Mouse (Mus musculus) testis, postnatal 14 days (tissue): ENCODE results near the gene Vmn1r135.
"Not testable (repeated sequence)": the region's sequence is repeated elsewhere in the genome, so short reads cannot be mapped to it uniquely, and the experiment has no call there.

ENCODE experiments used
- DNase-seq: peaks from one replicate; pipeline ENCODE4 v3.0.0; 2021; ENCODE audit warnings: low spot score

The Vmn1r135 gene

GRCm38 (mm10) chr7:21832051-21832450 is at the start of gene Vmn1r135:
Gene Vmn1r135, plus strand, starts transcription at chr7:21832351.
- not testable (repeated sequence) for DNase-seq

- DNase-seq = not testable (repeated sequence)
Observed at GRCm38 (mm10) chr7:21796628-21797027, 35.5 kb upstream of the Vmn1r135 start, which contains the start of gene Gm4177. Gene Gm4177, minus strand, starts transcription at chr7:21796728.

GRCm38 (mm10) chr7:21844167-21844566 is 12.0 kb downstream of the Vmn1r135 start, which contains the start of gene Gm5725:
Gene Gm5725, minus strand, starts transcription at chr7:21844267.
- not testable (repeated sequence) for DNase-seq
